Mouse (Mus musculus): ENCODE results near the gene Creld2. TPM values are rescaled to one million over a fixed set of nuclear protein-coding genes. Genes with fewer than 3 reads are reported as not detected.

Creld2 gene
- polyA plus RNA-seq, 1 experiment from 2014 or later, result 32.9 TPM

DNA sequence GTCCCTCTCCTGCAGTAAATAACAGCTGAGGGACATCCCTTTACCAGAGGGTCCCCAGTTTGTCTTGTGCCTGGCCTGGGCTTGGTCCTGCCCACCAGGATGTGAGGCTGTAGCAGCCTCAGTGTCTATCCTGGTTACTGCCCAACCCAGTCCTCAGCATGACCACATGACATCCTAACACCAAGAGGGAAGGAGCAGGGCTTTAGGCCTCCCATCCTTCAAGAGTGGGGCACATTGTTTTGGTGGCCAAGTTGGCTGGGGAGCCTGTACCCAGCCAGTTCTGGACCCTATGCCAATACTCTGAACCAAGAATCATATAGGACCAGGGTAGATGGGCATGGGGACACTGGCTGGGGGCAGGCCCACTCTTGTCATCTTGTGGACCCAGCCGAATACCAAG lies 29.2 kb downstream of the Creld2 start:
- H3K27me3 ChIP-seq (ENCODE audit: insufficient read depth, low read length), result no peaks in the 10 kb centered on the region
- H3K4me3 ChIP-seq (ENCODE audit: low read depth, low read length), result no peak overlapping the region
- H3K9ac ChIP-seq (replicated peaks), result no peak overlapping the region
- TF ChIP-seq CTCF (IDR thresholded peaks at IDR 0.05; ENCODE audit: low read depth) (no peak), EP300 (IDR thresholded peaks at IDR 0.05; ENCODE audit: low read depth) (no peak)
- H3K9me3 ChIP-seq (ENCODE audit: low read length), result no peaks in the 10 kb centered on the region
- H3K4me2 ChIP-seq (ENCODE audit: low read depth, low read length), result no peak overlapping the region
- WGBS (ENCODE audit: insufficient replicate concordance), result 71% methylated on average over 1 of the region's 1 CpGs
- H3K36me3 ChIP-seq (replicated peaks; ENCODE audit: insufficient read depth, low read length), result no peaks in the 10 kb centered on the region
- H3K4me1 ChIP-seq (ENCODE audit: insufficient read depth), result peaks cover 23% of the 10 kb centered on the region
- ATAC-seq (no peak), DNase-seq (no peak)
- no peak overlapping the region for H3K27ac ChIP-seq (ENCODE audit: low read depth)

DNA sequence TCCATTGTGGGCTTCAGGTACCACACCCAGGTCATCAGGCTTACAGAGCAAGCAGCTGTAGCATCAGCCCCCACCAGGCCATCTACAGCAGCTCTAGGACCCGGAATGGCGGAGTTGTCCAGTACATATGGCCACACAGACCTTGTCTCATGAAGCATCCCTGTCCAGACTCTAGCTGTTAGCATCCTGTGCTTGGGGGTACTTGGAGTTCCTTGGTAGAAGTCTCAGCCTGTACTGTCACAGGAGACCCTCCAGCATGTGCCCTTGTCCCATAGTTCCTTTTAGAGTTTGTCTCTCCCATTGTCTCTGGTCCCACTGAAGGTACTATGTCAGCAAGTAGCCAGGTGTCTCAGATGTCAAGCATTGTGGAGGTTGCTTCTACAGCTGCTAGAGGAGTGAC lies 30.2 kb downstream of the Creld2 start:
- 63% methylated on average over 2 of the region's 2 CpGs for WGBS (ENCODE audit: insufficient replicate concordance)
- Histone ChIP-seq H3K4me1 (ENCODE audit: insufficient read depth) (peaks cover 31% of the 10 kb centered on the region), H3K9me3 (ENCODE audit: low read length) (no peaks in the 10 kb centered on the region), H3K27me3 (ENCODE audit: insufficient read depth, low read length) (no peaks in the 10 kb centered on the region), H3K27ac (ENCODE audit: low read depth) (peak overlapping the region; percentile 91), H3K9ac (replicated peaks) (no peak overlapping the region), H3K4me2 (ENCODE audit: low read depth, low read length) (no peak overlapping the region), H3K4me3 (ENCODE audit: low read depth, low read length) (no peak overlapping the region), H3K36me3 (replicated peaks; ENCODE audit: insufficient read depth, low read length) (no peaks in the 10 kb centered on the region)
- DNase-seq (no peak), ATAC-seq (no peak)
- TF ChIP-seq CTCF (IDR thresholded peaks at IDR 0.05; ENCODE audit: low read depth), result no peak
- TF ChIP-seq EP300 (IDR thresholded peaks at IDR 0.05; ENCODE audit: low read depth), result no peak

DNA sequence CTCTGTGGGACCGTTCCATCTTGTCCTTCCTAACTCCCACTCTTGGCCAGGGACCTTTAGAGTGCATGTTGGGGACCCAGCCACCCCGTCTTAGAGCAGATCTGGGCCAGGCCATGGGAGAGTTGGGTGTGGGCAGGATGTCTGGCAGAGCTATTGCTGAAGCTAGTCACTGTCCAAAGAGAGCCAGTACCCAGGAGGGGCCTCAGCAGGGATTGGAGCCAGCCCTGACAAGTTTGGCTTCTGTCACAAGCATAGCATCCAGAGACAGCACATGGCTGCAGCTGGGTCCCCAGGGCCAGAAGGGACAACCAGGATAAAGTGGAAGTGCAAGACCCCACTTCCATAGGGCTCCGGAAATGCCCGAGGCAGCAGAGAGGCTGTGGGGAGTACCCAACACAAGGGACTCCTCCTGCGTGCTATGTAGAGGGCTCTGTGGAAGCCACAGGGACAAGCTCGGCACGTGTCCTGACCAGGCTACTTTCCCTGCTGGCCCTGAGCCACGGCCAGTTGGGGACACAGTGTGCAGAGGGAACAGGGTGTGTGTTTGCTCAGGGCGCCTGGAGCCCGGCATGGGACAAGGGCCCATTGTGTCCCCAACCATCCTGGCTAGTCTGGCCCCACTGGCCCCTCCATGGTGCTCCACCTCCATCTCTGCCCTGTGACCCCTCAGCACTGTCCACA lies 30.8 kb downstream of the Creld2 start:
- no peak overlapping the region for H3K9ac ChIP-seq (replicated peaks)
- DNase-seq (peak; percentile 85), ATAC-seq (peak; percentile 92)
- no peaks in the 10 kb centered on the region for H3K36me3 ChIP-seq (replicated peaks; ENCODE audit: insufficient read depth, low read length)
- H3K27ac ChIP-seq (ENCODE audit: low read depth), result peak overlapping the region; percentile 91
- H3K4me1 ChIP-seq (ENCODE audit: insufficient read depth), result peaks cover 35% of the 10 kb centered on the region
- TF ChIP-seq CTCF (IDR thresholded peaks at IDR 0.05; ENCODE audit: low read depth) (no peak), EP300 (IDR thresholded peaks at IDR 0.05; ENCODE audit: low read depth) (peak; percentile 80)
- H3K4me3 ChIP-seq (ENCODE audit: low read depth, low read length), result no peak overlapping the region
- no peaks in the 10 kb centered on the region for H3K9me3 ChIP-seq (ENCODE audit: low read length)
- no peak overlapping the region for H3K4me2 ChIP-seq (ENCODE audit: low read depth, low read length)
- H3K27me3 ChIP-seq (ENCODE audit: insufficient read depth, low read length), result no peaks in the 10 kb centered on the region
- 49% methylated on average over 10 of the region's 10 CpGs for WGBS (ENCODE audit: insufficient replicate concordance)

DNA sequence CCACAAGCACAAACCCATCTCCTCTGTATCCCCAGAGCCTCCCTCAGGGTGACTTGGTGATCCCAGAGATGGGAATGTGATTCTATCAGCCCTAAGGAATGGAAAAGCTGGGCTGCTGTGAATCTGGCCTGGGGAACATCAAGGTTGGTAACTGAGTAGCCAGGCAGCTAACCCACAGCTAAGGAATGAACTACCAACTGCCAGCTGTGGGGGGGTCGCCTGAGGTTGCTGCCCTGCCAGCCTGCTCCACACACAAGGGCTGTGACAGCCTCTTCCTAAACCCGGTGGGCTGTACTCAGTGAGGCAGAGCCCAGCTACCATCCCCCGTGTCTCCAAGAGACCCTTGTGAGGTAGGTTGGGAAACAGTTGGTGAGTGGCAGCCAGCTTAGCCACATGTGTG lies 31.6 kb downstream of the Creld2 start:
- no peak overlapping the region for H3K4me2 ChIP-seq (ENCODE audit: low read depth, low read length)
- 0 out of 2 replicates have a peak overlapping the region, but pooled peaks have one; percentile 2 for H3K9ac ChIP-seq (replicated peaks)
- H3K4me3 ChIP-seq (ENCODE audit: low read depth, low read length), result no peak overlapping the region
- H3K36me3 ChIP-seq (replicated peaks; ENCODE audit: insufficient read depth, low read length), result no peaks in the 10 kb centered on the region
- WGBS (ENCODE audit: insufficient replicate concordance), result 54% methylated on average over 3 of the region's 3 CpGs
- DNase-seq, result no peak
- no peak for ATAC-seq
- H3K27me3 ChIP-seq (ENCODE audit: insufficient read depth, low read length), result no peaks in the 10 kb centered on the region
- TF ChIP-seq CTCF (IDR thresholded peaks at IDR 0.05; ENCODE audit: low read depth) (no peak), EP300 (IDR thresholded peaks at IDR 0.05; ENCODE audit: low read depth) (no peak)
- peak overlapping the region; percentile 91 for H3K27ac ChIP-seq (ENCODE audit: low read depth)
- no peaks in the 10 kb centered on the region for H3K9me3 ChIP-seq (ENCODE audit: low read length)
- H3K4me1 ChIP-seq (ENCODE audit: insufficient read depth), result peaks cover 42% of the 10 kb centered on the region

DNA sequence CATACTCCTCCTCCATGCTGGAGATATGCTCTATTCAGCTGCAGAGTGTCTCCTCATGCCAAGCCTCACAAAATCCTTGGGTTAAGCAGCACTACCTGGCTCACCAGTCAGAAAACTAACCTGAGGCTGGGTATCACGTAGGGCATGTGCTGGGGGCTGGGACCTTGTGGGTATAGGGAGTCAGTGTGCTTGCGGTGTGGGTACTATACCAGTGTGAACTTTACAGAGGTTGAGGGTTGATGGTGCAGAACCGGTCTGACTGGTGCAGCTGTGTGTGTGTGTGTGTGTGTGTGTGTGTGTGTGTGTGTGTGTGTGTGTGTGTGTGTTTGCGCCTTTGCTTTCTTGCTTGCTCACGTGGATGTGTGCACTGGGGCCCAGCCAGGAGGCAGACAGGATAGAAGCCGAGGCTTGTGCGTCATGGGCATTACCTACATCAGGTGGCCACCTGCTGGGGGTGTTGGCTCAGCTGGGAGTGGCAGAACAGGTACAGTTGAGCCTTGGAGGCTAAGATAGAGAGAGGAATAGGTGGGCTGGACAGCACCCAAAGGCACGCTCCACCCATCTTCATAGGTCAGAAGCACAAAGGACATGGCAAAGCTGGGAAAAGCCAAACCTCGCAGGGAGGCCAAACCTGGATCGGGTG lies 32.2 kb downstream of the Creld2 start:
- H3K36me3 ChIP-seq (replicated peaks; ENCODE audit: insufficient read depth, low read length), result no peaks in the 10 kb centered on the region
- H3K9me3 ChIP-seq (ENCODE audit: low read length), result no peaks in the 10 kb centered on the region
- H3K4me1 ChIP-seq (ENCODE audit: insufficient read depth), result peaks cover 42% of the 10 kb centered on the region
- ATAC-seq (peak; percentile 50), DNase-seq (peak; percentile 57)
- no peak for TF ChIP-seq EP300 (IDR thresholded peaks at IDR 0.05; ENCODE audit: low read depth)
- no peak for TF ChIP-seq CTCF (IDR thresholded peaks at IDR 0.05; ENCODE audit: low read depth)
- WGBS (ENCODE audit: insufficient replicate concordance), result 70% methylated on average over 10 of the region's 10 CpGs
- no peak overlapping the region for H3K4me2 ChIP-seq (ENCODE audit: low read depth, low read length)
- H3K27ac ChIP-seq (ENCODE audit: low read depth), result peak overlapping the region; percentile 91
- H3K9ac ChIP-seq (replicated peaks), result 0 out of 2 replicates have a peak overlapping the region, but pooled peaks have one; percentile 2
- H3K27me3 ChIP-seq (ENCODE audit: insufficient read depth, low read length), result no peaks in the 10 kb centered on the region
- H3K4me3 ChIP-seq (ENCODE audit: low read depth, low read length), result no peak overlapping the region

DNA sequence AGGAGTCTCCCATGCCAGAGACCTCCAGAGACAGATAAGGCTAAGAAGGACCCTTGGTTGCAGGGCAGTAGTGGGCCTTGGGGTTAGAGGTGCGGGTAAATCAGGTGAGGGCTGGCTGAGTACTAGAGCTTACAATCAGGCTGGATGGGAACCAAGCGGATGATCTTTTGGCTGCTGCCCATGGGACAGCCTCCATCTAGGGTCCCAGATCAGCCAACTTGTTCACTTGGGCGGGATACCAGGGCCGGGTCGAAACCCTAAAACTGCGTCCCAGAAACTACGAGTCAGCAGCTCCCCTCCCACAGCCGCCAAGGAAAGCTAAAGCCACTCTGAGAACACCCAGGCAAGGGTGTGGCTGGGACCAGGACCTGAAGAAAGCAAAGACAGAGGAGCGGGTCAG lies 33.7 kb downstream of the Creld2 start:
- 78% methylated on average over 9 of the region's 9 CpGs for WGBS (ENCODE audit: insufficient replicate concordance)
- H3K36me3 ChIP-seq (replicated peaks; ENCODE audit: insufficient read depth, low read length), result no peaks in the 10 kb centered on the region
- H3K4me1 ChIP-seq (ENCODE audit: insufficient read depth), result peaks cover 50% of the 10 kb centered on the region
- no peak overlapping the region for H3K9ac ChIP-seq (replicated peaks)
- ATAC-seq, result no peak
- H3K4me2 ChIP-seq (ENCODE audit: low read depth, low read length), result no peak overlapping the region
- H3K27ac ChIP-seq (ENCODE audit: low read depth), result no peak overlapping the region
- no peaks in the 10 kb centered on the region for H3K27me3 ChIP-seq (ENCODE audit: insufficient read depth, low read length)
- H3K9me3 ChIP-seq (ENCODE audit: low read length), result no peaks in the 10 kb centered on the region
- no peak for TF ChIP-seq EP300 (IDR thresholded peaks at IDR 0.05; ENCODE audit: low read depth)
- no peak for TF ChIP-seq CTCF (IDR thresholded peaks at IDR 0.05; ENCODE audit: low read depth)
- no peak overlapping the region for H3K4me3 ChIP-seq (ENCODE audit: low read depth, low read length)
- no peak for DNase-seq
